Mouse (Mus musculus) frontal cortex, adult (tissue): ENCODE data around the gene Cenpi.
"Not testable (repeated sequence)": the region's sequence is repeated elsewhere in the genome, so short reads cannot be mapped to it uniquely, and the experiment has no call there.

Experiments
- ATAC-seq: cut with Nextera tagmentation; 2 replicates; pipeline ENCODE4 v1.9.2; 2017; ENCODE audit warnings: mild to moderate bottlenecking, moderate library complexity, mixed read lengths; ENCODE audit not compliant: low TSS enrichment

Cenpi gene

GRCm38 (mm10) chrX:134307534-134308274 lies at the start of gene Cenpi:
Gene Cenpi (plus strand): TSS chrX:134308084.
- ATAC-seq, result peak; percentile 100

GRCm38 (mm10) chrX:134261191-134261590 lies 46.7 kb upstream of the Cenpi start:
- no peak for ATAC-seq

GRCm38 (mm10) chrX:134262129-134262528 lies 45.8 kb upstream of the Cenpi start:
- ATAC-seq, result no peak

DNA sequence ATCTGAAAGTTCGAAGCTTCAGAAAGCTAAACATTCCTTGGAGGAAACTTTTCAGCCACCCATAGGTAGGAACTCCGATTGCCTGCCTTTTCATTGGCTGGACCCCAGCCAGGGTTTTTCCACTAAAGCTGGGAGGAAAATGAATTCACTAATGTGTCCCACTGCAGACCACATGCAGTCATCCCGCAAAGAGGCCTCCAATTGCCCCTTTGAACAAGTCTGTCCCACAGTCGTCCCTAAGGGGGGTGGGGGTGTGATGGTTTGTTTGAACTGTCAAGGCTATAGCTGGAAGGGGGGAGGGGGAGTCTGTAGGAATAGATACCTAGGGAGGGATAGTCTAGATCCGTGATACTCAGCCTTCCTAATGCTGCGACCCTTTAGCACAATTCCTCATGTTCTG lies 32.2 kb upstream of the Cenpi start:
- ATAC-seq, result no peak

GRCm38 (mm10) chrX:134276275-134277160 lies 31.4 kb upstream of the Cenpi start, which contains the start of gene Trmt2b:
Gene Trmt2b (minus strand): TSS chrX:134276984.
- ATAC-seq, result peak; percentile 91

DNA sequence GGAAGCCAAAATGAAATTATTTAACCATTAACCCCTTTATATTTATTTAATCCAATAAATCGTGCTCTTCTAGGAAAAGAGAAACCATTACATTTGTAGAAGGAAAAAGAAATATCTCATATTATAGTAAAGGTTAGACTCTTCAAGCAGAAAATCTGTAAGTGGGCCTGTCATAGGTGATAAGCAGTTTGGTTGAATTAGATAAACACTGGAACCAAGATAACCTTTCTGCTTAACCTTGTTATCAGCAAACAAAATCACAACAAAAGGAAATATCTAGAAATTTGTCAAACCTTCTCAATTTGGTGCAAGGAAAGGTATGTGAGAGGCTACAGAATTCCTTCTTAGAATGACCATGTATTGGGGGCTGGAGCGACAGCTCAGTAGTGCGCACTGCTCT lies 27.4 kb upstream of the Cenpi start:
- ATAC-seq, result no peak

DNA sequence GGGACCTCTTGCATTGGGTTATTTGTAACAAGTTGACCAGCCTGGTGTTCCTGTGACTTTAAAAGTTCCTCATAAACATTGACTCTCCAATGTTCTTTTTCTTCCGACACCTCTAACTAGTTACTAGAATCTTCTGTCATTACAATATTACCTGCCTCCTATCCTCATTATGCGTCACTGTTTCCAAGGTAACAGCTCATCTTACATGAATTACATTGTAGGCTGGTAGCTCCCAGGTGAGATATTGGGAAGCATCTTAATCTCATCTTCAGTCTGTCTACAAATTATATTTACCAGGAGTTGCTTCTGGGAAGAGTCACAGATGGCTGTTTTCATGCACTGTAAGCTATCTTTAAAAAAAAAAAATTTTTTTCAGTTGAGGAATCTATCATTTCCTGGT lies 22.8 kb upstream of the Cenpi start:
- no peak for ATAC-seq

- no peak for ATAC-seq
These were observed 22.1 kb upstream of the Cenpi start for GRCm38 (mm10) chrX:134285791-134286190.

GRCm38 (mm10) chrX:134287305-134287704 lies 20.6 kb upstream of the Cenpi start:
- ATAC-seq, result no peak

DNA sequence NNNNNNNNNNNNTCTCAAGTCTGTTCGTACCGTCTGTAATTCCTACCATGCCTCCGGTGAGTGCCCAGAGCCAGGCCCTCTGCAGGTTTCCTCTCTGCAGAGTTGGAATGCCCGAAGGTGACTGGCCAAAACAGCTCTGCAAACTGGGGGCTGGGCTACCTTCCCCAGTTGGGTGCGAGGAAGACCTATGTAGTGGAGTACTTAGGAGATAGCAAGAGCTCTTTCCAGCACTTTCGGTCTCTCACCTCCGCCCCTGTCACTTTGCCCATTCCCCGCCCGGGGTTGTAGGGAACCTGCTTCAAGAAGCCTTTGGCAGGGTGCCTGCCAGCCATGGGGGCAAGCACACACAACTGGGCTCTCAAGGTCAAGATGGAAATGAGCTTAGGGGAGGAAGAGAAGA lies 11.6 kb upstream of the Cenpi start:
- peak; percentile 28; the same call in 1 of the 2 replicates for ATAC-seq

- ATAC-seq, result peak; percentile 15; the same call in 1 of the 2 replicates
These were observed 11.1 kb upstream of the Cenpi start for GRCm38 (mm10) chrX:134296737-134297136.

DNA sequence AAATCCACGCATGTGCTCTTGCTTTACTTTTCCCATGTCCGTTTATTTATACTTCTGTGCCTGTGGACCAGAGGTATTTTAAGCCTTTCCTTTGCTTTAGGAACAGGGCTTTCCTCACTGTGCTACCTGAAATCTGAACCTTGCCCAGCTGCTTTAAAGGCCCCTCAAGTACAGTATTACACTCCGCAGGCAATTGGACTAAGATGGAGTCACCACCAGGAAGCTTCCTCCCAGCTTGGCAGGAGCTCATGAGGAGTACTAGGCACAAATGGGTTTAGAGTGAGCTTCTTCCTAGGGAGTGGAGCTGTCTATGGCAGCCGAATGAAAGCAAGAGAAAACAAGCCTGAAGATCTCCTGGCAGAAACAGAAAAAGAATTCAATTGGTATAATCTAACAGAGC lies 10.7 kb upstream of the Cenpi start:
- peak; percentile 66; the same call in 1 of the 2 replicates for ATAC-seq

- ATAC-seq, result peak; percentile 21
These were observed 7.7 kb upstream of the Cenpi start for GRCm38 (mm10) chrX:134300219-134300618.

DNA sequence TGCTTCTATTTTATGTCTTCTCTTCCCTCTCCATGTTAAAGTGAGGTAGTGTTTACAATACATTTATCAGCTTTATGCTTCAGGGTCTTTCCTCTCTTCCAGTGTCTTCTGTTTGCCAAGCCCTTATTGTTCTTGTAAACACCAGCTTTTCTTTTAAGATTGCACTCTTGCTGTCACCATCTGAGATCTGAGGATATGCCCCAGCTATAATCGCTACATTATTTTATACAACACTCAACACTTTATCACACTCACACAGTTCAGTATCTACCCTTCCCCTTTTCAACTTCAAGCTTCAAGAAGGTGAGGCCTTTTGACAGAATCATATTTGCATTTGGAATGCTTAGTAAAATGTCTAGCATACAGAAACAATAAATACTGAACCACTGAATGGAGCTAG lies 4.6 kb upstream of the Cenpi start:
- no peak for ATAC-seq

- ATAC-seq, result 0 out of 2 replicates have a peak, but pooled peaks have one; percentile 5
These were observed 371 bp downstream of the Cenpi start for GRCm38 (mm10) chrX:134308275-134308634.

DNA sequence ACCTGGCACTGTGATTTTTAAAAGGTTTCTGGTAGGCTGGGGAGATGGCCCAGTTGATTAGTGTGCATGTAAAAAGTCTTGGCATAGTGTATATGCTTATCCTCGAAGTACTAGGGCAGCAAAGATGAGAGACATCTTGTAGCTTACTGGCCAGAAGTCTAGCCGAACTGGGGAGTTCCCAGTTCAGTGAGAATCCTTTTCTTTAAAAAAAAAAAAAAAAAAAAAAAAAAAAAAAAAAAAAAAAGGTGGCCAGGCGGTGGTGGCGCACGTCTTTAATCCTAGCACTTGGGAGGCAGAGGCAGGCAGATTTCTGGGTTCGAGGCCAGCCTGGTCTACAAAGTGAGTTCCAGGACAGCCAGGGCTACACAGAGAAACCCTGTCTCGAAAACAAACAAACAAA lies 3.3 kb downstream of the Cenpi start:
- ATAC-seq, result not testable (repeated sequence)

DNA sequence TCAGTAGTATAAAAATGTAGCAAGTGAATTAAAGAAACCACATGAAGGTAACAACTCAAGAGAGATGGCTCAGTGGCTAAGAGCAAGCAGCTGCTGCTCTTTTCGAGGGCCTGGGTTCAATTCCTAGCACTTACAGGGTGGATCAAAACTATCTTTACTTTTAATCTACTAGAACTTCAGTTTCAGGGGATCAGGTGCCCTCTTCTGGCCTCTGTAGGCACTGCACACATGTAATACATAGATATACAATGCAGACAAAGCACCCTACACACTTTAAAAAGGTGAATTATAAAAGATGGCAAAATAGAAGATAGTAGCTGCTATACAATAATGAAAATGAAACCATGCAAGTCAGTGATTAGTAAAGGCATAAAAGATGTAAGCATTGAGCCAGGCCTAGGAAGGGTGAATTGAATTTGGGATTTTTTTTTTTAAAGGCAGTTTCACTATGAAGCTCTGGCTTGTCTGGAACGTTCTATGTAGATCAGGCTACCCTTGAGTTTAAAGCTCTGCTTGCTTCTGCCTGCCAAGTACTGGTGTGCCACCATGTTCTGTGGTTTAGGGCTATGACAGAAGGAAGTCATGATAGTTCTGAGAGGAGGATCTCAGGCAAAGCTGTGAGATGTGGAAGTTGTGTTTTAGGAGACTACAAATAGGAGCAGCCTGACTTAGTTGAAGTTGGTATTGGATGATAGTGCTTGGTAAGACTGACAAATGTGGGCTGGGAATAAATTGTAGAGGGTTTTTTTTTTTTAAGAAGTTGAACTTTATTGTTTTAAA lies 11.5 kb downstream of the Cenpi start:
- ATAC-seq, result no peak

DNA sequence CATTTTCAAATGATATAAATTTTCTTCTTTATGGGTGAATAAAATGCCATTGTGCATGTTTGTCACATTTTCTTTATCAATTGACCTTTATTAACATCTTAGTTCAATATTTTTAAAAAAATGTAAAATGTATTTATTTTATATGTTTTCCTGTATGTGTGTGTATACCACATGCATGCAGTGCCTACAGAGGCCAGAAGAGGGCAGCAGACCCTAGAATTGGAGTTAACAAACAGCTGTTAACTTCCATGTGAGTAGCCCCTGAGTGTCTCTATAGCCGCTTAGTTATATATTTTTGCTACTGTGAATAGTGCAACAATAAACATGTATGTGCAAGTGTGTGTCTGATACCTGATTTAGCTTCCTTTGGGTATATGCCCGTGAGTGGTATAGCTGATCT lies 25.4 kb downstream of the Cenpi start:
- ATAC-seq, result no peak

GRCm38 (mm10) chrX:134342735-134343134 lies 34.9 kb downstream of the Cenpi start:
- ATAC-seq, result no peak

- no peak for ATAC-seq
These were observed 42.3 kb downstream of the Cenpi start for GRCm38 (mm10) chrX:134350205-134350604.

DNA sequence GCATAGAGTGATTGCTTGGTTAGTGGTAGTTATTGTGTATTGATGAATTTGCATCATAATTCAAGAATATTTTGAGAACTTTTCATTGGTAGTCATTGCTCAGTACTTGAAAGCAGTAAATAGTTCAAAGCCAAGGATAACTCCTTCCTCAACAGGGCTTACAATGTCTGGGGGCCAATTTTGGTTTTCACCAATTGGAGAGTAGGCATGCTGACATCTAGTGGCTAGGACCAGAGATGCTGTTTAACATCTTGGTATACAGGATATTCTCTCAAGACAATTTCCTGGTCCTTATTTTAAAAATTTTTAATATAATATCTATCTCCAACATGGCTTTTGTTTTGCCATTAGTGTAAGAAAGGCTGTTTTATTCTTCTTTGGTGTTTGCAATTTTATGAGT lies 46.0 kb downstream of the Cenpi start:
- no peak for ATAC-seq

- ATAC-seq, result no peak
These were observed 51.5 kb downstream of the Cenpi start for GRCm38 (mm10) chrX:134359336-134359735.
